Mouse (Mus musculus) kidney, postnatal 25 days (tissue): ENCODE measurements around the gene Fmo1.
A peak's percentile ranks its signal among the peaks of the same experiment; 100 is the strongest.

Source experiments
- DNase-seq, 2 experiments: peaks; one replicate each; pipeline ENCODE4 v3.0.0; 2021; ENCODE audit warnings: mixed read lengths in 2 of 2

The Fmo1 gene

DNA sequence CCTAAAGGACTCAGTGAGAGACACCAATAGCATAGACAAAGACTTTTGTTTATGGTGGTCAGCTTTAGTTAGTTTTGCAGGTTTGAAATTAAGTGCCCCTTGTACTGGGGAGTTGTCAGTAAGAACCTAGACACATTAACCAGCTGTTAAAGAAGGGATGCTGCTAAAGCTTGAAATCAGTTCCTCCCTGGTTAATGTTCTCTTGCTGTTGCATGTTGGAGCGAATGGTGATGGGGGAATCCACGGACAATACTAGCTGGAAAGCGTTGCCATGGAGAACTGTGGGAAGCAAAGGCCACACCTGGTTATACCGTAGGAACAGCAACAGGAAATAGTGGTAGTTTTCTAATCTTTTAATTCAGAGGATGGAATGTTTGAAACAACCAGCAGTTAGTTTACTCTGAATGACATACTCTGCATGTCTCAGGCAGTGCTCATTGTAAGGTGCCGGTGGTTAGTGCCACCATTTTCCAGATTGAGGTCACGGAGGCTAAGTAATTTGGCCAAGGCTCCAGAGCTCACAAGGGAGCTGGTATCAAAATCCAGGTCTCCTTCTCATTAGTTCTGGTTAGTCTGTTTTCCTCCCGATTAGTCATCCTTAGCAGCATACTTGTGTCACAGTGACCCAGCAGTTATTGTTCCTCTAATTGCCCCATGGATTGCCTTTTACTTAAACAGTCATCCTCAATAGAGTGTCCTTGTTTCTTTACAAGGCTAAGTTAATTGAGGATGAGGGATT, 73.9 kb downstream of the Fmo1 start:
- DNase-seq: peak; percentile 63 to 81

DNA sequence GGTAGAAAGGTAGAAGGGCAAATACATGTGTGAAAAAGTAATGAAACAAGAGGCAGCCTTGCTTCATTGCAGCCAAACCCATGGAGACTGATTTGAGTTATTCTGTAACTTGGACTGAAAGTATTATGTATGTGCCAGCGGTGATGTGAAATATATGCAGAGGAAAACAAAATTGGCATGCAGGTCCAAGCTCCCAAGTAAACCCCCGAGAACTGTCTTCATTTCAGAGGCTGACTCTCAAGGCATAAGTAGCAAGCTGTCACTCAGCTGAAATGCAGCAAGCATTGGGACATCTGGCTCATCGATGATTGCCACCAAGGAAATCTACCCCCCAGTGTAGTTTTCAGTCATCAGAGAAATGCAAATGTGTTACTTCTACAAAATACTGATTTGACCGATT, 81.2 kb downstream of the Fmo1 start:
- no peak for DNase-seq

DNA sequence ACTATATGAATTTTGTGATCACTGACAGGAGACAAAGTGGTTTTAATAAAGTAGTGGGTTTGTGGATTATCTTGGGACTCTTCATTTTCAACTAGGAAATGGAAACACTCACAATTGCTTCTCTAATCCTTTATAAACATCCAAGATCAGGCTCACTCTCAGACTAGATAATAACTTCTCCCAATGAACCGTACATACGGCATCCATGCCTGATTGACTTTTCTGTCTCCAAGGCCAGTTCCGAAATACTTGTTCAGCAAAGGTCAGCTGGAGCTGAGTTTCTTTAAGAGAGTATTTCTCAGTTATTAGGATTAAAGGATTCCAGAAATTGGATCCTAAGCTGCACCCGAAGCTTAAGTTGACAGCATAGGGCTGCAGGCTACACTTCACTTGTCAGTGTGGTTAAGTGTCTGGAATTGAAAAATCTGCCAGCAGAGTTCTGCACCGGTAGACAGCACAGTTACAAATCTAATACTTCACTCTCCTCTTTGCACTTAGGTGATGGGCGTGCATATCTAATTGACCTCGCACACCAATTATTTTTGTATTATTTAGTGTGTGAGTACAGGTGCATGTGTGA, 82.7 kb downstream of the Fmo1 start:
- DNase-seq: no peak

GRCm38 (mm10) chr1:162781035-162781434, 85.4 kb downstream of the Fmo1 start:
- peak in 1 of 2 experiments; percentile 60 for DNase-seq
